Mouse (Mus musculus) B cell, adult 2 months (primary cell): ENCODE data around the gene Gm11096.

ENCODE experiments used
- DNase-seq, 2 experiments: peaks; one replicate each; pipeline ENCODE4 v3.0.0; 2022

Gm11096 gene

GRCm38 (mm10) chr17:81481843-81482490, 40.4 kb downstream of the Gm11096 start:
- no peak for DNase-seq

GRCm38 (mm10) chr17:81486388-81486787, 44.8 kb downstream of the Gm11096 start:
- DNase-seq: no peak
